Mouse (Mus musculus): Measurements from ENCODE around the gene Cacna1d.

DNA sequence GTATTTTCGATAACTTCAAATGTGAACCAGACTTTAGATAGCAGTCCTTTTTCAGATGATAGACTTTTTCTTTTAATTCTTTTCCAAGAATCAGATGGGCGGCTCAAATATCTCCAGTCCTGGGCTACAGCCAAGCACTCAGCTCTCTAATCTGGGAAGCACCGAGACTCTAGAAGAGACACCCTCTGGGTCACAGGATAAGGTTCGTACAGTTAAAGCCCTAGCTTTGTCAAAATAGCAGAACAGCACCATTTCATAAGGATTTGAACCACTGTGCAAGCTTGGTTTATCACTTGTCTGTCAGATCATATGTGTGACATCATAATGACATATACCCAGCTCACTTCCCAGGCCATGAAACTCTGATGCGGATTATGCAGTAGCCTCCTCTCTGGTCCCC is 21.6 kb upstream of the Cacna1d start:
- TF ChIP-seq CTCF (IDR thresholded peaks at IDR 0.05; ENCODE audit: low read depth) (no peak), EP300 (IDR thresholded peaks at IDR 0.05; ENCODE audit: low read depth) (no peak)

All from heart, postnatal 0 days (tissue).